Mouse (Mus musculus) cortical plate, adult 2 months (tissue): Measurements from ENCODE around the gene Wfs1.

Experiments used
- CTCF ChIP-seq: fragments of 200-500 bp; IDR thresholded peaks from 2 replicates; pipeline ENCODE4 v1.5.1; 2011; ENCODE audit warnings: mild to moderate bottlenecking, control low read depth, low read length; ENCODE audit not compliant: insufficient read depth; ENCODE audit errors: extremely low read depth
- POLR2A ChIP-seq: fragments of 200-500 bp; IDR thresholded peaks from 2 replicates; pipeline ENCODE4 v1.6.1; 2011; ENCODE audit warnings: mild to moderate bottlenecking, low read length, control low read depth; ENCODE audit not compliant: insufficient read depth; ENCODE audit errors: extremely low read depth

DNA sequence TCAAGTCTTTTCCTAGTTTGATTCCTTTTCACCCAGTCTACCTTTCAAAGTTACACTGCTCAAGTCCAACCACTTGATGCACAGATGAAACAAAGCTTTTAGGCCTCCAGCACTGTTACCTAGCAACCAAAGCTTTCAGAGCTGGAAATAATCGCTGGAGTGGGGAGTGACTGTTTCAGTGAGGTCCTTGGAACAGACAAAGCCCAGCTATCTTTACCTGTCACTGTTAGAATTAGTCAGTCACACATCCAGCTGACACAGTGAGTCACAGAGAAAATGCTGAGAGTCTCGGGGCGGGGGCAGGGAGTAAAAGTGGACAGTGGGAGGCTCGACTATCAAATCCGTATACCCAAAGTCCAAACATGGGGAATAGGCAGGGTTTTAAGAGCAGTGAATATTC lies 28.5 kb downstream of the Wfs1 start:
- TF ChIP-seq CTCF, result no peak
- TF ChIP-seq POLR2A, result no peak
